Mouse (Mus musculus) hematopoietic stem cell, adult 5-6 weeks (primary cell): ENCODE data around the gene Ralgps1. TPM values are rescaled to one million over a fixed set of nuclear protein-coding genes. Genes with fewer than 3 reads are reported as not detected.

ENCODE experiments used
- ATAC-seq, 2 experiments: fragments of 125-278 bp in 1 of 2; replicated peaks in 1 of 2; 2 replicates each; pipeline ENCODE4 v1.8.0; 2016 to 2017; ENCODE audit warnings: inconsistent platforms in 2 of 2, mild to moderate bottlenecking in 2 of 2, moderate number of reproducible peaks in 2 of 2, low read depth in 1 of 2, moderate TSS enrichment in 1 of 2; ENCODE audit not compliant: low FRiP score in 2 of 2, poor library complexity in 2 of 2, severe bottlenecking in 2 of 2, insufficient read depth in 1 of 2, low TSS enrichment in 1 of 2
- total RNA-seq: library from RNA; stranded (forward); fragments of 172-1452, 232-1000 nt; gene quantifications from 2 replicates; pipeline ENCODE4 v1.2.3, GENCODE M21; 2017

Ralgps1 gene
- total RNA-seq, 1 experiment from 2014 or later: 3.8 TPM

DNA sequence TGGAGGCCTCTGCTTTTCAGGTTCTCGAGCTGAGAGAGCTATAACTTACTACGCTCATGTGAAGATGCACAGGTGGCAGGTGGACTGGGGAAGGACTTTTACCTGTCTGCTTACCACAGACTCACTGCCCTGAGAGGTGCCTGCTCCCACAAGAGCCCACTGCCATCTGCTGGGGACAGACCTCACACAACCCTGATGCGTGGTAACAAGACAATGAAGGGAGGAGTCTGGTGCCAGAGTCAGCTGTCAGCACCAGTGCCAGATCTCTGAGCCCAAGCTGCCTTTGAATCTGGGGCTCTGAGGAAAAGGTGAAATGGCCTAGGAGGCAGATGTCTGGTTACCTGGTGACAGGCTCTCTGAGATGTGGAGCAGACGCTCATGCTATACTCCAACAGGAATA is 136.4 kb downstream of the Ralgps1 start:
- no peak for ATAC-seq

DNA sequence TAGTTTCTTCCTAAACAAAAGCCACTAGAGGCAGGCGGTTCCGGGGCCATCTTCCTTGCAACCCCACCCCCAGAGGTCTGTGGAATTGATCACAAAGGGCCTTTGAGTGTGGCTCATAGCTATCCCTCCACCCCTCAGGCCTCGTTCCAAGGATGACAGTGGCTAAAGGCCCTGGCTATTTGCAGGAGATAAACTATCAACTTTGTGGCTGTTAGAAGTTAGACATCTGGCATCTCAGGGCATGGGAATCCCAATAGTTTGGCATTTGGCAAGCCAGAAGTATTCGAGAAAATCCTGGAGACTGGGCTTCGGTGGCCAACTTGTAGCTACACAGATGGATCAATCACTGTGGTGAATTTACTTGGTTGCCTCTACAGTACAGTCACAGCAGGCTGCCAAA is 137.4 kb downstream of the Ralgps1 start:
- no peak for ATAC-seq

DNA sequence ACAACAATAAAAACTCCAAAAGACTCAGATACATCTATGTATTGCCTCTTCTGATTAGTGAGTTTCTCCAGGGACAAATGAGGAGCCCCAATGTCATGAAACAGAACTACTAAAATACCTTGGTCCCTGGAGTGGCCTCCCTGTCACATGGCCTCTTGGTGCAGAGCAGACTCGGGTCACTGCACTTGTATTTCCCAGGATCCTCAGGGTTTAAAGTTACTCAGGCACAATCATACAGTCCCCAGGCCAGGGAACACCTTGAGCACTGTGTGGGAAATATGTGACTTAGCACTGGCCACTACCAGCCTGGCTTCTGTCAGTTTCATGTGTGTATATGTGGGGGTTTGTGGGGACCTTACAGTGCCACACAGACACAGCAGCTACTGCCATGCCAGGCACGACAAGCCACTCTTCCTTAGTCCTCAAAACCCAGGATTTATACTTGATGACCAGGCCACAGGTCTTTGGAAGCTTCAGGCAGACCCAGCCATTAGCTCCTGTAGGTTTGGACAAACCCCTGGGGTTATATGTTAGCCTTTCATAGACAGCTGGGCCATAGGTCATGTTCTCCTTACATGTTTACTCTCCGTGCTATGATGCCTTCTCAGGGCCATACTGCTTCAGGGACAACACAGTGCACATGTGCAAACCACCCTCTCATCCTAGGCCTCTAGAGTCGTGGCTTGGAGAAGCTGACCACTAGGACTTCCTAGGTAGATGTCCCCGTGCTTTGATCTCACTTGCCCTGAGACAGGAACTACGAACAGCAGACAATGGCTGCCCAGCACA is 138.3 kb downstream of the Ralgps1 start:
- no peak for ATAC-seq

DNA sequence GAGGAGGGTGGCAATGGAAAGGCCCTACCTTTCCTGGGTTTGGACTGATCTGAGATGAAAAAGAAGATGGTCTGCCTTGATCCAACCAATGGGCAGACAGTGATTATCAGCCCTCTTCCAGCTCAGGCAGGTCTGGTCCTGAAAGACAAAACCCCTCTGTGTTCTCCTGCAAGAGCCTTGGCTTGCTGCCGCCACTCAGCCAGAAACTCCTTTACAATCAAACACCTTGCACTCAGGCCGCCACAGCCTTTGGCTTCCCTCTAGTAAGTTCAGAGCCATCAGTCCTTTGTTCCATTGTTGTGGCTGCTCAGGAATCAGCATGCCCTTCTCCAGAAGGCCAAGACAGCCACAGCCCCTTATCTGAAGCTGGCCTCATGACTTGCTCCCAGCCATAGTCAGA is 139.5 kb downstream of the Ralgps1 start:
- ATAC-seq: no peak

DNA sequence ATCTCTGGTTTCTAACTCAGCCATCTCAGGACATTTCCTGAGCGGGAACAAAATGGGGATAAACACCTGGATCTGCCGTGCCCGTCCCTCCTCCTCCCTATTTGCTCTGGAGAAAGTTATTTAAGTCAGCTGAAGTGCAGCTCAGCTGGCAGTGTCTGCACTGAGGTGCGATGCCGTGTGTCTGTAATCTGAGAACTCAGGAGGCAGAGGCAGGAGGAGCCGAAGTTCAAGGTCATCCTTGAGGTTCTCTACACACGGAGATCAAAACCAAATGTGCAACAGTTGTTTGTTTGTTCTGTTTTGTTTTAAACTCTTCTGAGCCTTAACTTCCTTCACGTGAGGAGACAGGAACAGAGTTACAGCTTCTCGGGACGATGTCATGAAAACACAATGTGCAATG is 140.6 kb downstream of the Ralgps1 start:
- ATAC-seq: no peak

DNA sequence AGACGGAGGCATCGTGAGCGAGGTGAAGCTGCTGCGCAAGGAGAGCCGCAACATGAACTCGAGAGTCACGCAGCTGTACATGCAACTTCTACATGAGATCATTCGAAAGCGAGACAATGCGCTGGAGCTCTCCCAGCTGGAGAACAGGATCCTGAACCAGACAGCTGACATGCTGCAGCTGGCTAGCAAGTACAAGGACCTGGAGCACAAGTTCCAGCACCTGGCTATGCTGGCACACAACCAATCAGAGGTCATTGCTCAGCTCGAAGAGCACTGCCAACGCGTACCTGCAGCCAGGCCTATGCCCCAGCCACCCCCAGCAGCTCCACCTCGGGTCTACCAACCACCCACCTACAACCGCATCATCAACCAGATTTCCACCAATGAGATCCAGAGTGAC is 142.7 kb downstream of the Ralgps1 start:
- ATAC-seq: no peak

DNA sequence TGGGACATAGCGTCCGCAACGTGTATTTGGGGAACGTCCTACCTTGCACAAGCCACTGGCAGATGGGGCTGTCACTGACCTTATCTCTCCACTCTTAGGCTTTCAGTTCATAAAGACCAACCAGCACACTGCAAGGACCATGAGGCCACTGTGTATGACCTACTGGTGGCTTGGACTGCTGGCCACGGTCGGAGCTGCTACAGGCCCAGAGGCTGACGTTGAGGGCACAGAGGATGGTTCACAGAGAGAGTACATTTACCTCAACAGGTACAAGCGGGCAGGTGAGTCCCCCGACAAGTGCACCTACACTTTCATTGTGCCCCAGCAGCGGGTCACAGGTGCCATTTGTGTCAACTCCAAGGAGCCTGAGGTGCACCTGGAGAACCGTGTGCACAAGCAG is 143.2 kb downstream of the Ralgps1 start:
- ATAC-seq: no peak

DNA sequence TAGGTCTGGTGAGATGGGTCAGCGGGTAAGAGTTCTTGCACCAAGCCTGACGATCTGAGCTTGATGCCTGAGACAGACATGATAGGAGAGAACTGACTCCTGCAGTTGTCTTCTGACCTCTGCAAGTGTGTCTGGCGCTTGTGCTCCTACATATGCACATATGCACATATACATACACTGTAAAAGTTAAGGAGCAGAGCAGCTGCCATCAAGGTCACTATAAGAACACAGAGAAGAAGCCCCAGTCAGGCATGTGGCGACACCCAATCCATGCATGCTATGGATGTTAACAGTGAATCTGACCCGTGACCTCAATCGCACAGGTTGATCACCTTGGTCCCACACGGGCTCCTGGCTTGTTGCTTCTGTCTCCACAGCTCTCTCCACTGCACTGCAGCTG is 145.4 kb downstream of the Ralgps1 start:
- ATAC-seq: no peak

DNA sequence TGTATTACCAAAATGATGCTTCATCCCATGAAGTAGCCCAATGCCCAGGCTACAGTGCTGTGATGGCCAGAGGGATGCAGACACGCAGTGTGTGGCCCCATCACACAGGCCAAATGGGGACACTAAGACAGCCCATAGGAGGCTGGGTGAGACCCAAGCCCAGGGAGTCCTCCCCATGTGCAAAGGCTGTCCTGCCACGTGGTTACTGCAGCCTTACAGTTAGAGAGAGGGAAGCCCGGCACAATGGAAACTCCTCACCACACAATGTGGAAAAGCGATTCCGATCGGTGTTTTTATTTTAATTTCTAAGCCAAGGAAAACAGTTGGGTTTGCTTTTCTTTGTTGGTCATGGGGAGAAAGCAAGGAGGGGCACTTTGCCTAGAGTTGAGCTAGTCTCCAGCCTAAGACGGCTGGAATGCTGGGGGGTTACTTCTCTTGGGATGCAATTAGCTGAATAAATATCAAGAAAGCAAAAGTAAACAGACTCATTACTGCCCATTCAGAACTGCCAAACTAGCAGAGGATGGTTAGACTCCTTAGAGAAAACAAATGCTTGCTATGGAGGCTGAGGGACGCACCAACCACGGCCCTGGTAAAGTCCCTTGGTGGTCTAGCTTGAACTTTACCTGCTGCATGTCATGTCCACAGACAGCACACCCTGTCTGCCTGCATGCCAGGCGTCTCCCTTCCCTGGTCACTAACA is 147.5 kb downstream of the Ralgps1 start:
- no peak for ATAC-seq

DNA sequence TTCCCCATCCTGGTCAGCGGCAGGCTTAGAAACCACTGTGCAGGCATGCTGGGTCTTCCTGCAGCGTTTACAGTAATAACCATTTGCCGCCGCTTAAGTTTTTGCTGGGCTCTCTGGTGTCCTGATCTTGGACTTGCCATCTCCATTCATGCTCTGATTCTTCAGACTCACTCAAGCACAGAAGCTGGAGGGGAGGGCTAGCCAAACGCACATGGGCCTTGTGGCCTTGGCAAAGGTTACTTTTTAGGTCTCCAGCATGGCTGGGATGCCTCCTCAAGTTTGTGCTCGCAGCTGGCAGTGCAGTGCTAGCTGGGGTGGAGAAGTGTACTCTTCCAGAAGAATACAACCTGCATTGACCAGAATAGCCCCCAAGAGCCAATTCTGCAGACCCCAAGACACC is 148.8 kb downstream of the Ralgps1 start:
- ATAC-seq: no peak

DNA sequence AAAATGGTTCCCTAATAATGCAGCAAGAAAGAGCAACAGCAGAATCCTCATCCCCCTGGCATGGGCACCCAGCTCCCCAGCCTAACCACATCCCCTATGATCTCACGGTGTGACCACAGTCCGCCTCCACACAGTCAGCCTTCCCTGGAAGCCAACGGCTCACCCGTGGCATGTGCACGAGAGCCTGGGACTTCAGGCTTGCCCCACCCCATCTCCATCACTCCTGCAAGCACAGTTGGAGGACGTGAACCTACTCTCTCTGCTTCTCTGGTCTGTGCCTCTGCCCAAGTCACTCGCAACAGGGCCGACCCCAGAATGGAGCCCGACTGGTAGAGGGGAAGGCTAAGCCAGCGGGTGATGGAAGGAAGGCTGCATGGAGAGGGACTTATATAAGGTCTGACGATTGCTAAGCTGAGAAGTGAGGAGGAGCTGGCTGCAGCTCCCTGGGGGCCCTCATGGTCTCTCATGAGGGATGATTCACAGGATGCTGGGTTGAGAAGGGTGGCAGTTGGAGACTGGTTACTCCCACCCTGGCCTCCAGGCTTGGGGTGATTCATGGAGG is 149.9 kb downstream of the Ralgps1 start:
- peak; percentile 77 to 83 for ATAC-seq

DNA sequence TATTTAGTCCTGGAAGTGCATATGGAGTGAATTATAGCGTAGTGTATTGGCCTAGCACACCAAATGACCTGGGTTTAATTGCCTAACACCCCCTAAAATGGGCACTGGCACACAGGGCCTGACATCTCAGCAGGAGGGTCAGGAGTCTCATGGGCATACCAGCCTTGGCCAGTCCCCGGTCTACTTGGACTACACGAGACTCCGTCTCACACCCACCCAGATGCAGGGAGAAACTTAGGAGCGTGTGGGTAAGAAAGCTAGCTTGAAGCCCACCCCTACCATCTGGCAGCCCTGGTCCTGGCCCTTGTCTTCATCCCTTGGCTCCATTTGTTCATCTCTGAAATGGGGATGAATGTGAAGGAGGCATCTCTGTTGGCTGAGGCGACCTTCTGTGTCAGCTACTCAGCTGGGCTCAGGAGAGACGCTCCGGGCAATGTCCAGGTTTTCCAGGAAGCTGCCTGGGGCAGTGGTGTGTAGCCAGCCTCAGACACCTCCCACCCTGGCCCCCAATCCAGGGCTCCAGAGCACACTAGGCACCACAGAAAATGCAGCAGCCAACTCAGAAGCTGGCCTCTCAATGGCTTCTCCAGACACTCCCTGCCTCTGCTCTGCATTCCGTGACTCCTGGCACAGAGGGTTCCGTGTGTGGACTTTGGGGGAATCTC is 150.5 kb downstream of the Ralgps1 start:
- no peak for ATAC-seq

DNA sequence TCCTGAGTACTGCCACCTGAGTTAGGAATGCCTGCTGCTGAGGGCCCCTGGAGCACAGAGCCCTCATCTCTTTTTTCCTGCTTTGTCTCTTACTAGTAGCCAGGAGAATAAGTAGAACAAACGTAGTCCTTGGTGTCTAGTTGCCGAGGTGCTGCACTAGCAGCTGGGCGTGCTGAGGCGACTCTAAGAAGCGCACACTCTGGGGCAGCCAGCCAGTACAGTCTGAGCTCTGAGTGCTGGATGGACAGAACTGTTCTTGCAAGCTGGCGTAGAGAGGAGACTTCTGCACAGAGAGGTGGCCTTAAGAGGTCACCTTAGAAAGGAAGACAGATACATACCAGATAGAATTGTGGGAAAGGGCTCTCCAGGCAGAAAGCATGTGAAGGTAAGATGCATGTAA is 151.0 kb downstream of the Ralgps1 start:
- no peak for ATAC-seq

DNA sequence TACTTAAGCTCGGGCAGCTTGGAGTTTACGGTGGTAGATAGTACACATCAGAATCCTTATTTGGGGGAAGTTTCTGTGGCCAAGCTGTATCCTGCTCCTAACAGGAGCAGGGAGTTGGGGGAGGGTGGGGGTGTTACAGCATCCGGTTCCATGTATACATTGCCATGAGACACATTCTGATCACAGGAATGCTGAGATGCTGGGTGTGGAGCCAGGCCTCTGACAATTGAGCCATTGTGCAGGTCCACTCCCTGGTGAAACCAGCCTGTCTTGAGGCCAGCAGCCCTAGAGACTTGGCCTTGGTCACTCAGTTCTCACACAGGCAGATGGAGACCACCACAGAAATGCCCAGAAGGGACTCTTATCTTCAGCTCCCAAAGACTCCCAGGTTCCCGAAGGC is 151.6 kb downstream of the Ralgps1 start:
- ATAC-seq: no peak

DNA sequence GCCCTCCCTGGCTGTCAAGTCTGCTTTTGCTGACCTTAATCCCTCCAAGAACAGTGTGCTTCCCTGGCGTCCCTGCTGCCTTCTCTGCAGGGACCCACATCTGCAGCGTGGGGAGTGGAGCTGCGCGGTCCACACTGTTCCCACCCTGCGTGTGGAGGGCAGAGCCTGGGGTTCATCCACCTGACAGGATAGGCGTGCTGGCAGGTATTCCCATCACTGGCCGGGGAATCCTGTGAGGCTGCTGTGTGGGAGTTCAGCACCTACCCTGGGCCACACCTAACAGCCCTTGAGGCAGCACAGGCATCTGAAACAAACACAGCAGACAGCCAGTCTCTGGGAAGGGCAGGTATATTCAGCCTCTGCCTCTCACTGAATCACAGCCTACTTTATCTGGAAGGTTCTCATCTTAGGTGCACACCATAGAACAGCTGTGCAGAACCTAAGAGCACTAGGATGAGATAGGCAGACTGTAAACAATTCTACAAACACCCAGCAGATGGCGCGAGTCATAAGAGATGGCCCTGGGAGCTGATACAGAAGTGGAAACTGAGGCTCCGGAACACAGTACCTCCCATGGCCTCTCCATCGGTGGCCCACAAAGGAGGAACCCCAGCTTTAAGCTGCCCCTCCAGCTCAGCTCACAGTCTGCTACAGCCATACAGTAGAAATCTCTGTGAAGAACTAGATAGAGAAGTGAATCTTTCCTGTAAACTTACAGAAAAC is 152.2 kb downstream of the Ralgps1 start:
- ATAC-seq: no peak

DNA sequence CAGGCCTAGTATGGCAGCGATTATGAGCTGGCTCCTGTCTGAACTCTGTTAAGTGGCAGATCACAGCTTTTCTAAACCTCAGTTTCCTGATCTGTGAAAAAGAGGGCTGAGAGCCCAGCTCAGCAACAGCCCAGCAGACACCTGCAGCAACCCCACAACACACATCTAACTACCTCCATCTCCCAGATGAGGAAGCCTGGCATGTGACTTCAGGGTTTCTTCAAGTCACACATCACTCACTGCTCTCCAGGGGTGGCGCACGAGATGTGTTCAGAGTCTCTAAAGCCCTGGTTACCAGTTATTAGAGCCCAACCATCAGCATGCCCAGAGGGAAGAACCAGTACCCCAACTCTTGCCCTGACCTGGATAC is 153.9 kb downstream of the Ralgps1 start:
- ATAC-seq: no peak

DNA sequence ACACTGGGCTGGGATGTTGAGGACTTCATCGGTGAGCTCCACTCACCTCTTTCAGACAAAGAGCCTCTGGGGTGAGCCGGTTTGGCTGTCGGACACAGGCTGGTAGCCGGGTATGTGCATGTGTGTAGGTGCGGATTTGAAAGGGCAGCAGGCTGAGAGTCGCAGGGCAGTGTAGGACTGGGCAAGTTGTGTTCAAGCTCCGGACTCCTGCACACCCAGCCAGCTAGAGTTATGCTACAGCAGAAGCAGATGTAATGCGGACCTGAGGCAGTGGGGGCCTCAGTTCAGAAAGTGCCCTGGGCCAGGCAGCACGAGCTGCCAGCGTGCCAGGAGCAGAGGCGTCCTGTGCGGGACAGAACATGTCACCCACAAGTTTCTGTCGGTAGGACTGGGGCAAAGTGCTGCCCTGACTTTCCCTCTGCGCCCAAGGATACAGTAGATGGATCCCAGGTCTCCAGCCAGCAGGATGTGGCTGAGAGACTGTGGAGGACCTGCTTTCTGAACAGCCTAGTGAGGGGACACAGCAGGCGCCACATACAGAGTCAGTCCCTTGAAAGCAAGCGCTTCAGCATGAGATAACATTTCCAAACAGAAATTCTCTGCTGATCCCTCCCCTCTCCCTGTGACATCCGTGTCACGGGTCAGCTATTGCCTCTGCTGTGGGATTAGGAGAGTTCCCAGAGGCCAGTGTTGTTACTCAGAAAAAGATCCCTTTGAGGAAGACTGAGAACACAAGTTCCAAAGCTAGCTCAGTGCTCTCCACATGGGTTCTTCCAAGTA is 154.5 kb downstream of the Ralgps1 start:
- ATAC-seq: no peak
